Mouse (Mus musculus) megakaryocyte, embryonic 14.5 days (primary cell): Measurements from ENCODE around the gene Trhde.

ENCODE experiments used
- FLI1 ChIP-seq: IDR thresholded peaks from 2 replicates; pipeline ENCODE4 v1.6.1; 2012; ENCODE audit warnings: low read length, inconsistent platforms, mixed read lengths
- GATA1 ChIP-seq: IDR thresholded peaks from 3 replicates; pipeline ENCODE4 v1.6.1; 2012; ENCODE audit warnings: mixed read lengths, low read length, inconsistent platforms, borderline replicate concordance

GRCm38 (mm10) chr10:114403795-114404194 lies 398.3 kb downstream of the Trhde start:
- TF ChIP-seq FLI1 (no peak), GATA1 (no peak)
